Mouse (Mus musculus) layer of hippocampus, adult 9-11 months (tissue): Measurements from ENCODE around the gene Ccnk.

Source experiments
- DNase-seq: peaks from one replicate; pipeline ENCODE4 v3.0.0; 2022

The Ccnk gene

DNA sequence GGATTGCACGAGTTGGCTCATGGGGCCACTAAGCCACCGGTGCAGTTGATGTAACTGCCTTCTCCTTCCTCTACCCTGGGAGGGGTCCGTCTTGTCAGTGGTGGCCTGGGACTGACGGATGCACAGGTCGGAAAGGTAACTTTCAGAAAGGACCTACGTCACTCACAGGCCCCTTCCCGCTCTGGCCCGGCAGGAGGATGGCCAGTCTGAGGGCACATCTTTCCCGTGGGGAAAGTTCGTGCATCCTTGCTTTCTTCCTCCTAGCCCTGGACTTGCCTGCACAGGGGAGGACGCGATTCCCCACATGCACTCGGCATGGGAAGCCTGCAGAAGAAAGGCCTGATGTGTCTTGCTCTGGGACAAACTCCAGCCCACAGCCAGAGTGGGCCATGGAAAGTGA lies 46.8 kb downstream of the Ccnk start:
- no peak for DNase-seq

DNA sequence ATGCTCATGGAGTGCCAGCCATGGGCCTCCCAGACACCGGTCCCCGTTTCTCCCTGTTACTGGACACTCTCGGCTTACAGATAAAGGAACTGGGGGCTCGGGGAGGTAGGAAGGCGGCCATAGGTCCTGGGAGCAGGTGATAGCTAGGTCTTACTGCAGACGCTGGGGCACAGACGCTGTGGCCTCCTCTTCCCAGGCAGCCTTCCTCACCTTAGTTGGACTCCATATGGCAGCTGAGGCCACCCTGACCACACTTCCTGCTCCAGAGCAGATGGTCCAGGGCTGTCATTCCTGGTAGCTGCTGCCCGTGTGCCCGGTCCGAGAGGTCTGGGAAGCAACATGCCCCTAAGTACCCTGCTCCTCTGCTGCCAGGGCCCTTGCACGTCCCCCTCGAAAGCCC lies 47.6 kb downstream of the Ccnk start:
- no peak for DNase-seq

DNA sequence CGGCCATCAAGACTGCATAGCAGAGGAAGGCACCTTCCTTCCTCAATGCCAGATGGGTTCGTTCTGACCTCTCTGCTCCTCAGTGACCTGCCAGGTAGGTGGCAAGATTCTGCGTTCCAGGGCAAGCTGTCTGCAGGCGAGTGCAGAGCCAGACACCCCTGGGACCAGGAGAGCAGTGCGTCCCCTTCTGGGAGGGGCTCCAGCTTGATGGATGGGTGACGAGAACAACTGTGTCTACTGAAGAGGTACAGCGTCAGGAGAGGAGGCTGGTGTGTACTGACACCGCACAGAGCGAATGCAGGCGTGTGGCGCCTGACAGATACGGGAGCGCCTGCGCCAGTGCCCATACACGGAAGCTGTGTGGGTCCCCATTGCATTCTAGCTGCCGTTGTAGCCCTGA lies 48.1 kb downstream of the Ccnk start:
- DNase-seq = no peak

DNA sequence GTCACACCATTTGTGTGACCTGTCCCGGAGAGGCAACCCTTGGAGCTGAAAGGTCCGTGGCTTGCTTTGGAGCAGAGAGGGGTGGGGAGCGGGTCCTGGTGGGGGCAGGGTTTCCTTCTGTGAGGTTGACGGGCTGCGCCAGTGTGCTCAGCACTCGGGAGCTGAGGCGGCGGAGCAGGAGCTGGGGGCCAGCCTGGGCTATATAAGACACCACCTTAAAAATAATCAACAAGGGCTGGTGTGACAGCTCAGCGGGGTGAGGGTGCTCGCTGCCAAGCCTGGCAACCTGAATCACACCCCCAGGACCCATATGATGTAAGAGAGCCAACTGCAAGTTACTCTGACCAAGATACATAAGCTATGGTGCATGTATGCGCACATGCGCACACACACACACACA lies 50.7 kb downstream of the Ccnk start:
- no peak for DNase-seq

DNA sequence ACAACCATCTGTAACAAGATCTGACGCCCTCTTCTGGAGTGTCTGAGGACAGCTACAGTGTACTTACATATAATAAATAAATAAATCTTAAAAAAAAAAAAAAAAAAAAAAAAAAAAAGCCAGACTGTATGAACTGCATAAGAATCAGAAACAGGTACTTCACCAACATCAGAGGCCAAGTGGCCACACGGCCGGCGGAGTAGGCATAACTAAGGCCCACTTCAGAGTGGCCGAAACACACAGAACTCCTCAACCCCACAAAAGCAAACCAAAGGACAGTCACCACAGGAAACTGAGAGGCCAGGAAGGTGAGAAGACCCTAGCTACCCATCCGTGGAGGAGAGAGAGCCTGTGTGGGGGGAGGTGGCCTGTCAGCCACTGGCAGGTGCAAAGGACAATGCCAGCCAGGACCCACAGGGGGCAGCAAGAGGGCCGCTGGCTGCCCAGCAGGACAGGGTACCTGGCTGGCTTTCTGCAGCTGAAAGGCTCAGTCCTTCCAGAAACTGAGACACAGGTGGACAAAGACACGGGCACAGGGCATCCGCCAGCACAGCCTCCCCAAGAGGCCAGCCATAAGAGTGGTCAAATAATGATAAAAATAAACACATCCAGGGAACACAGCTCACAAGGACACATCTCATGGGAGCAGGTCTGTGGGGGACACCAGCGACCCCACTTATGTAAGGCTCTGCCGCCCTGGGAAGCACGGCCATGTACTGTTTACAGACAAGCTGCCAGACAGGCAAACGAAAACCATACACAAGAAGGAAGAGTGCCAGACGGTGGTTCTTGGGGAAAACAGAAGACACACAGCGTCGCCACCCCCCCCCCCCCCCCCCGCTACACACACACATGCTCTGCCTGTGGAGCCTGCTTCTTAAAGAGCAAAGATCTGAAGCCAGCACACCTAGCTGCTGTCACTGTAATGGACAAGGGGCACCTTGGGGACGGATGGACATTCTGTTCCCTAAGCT lies 51.7 kb downstream of the Ccnk start:
- no peak for DNase-seq

DNA sequence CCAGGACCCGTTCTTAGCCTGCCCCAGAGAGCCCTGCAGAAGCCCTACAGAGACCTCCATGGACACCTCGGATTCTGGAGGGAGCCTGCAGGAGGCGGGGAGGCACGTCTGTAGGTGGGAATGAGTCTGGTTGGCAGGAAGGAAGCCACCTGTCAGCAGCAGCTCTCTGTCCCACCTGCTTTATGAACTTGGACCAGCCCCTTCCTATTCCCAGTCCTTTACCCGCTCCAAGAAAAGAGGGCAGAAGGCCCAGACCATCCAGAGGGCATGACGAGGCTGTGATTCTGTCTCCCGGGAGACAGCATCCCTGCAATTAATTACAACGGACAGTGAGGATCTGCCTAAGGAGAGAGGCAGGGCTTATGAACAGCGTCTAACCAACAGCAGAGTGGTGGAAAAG lies 52.5 kb downstream of the Ccnk start:
- no peak for DNase-seq

DNA sequence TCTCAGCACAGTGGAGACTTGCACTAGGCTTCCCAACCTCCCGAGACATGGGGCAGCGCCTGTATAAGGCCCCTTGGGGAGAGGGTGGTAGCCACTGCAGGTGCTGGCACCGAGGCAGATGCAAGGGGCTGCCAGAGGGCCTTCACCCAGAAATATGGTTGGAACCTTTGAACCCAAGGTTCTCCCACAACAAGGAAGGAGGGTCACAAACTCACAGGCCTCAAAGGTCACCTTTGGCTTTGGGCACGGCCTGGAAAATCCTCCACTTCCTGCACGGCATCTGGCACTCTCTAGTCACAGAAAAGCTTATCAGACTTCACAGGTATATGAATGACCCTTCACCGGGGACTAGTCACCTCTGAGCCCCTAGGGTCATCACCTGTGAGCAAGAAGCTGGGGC lies 54.4 kb downstream of the Ccnk start:
- DNase-seq = no peak

DNA sequence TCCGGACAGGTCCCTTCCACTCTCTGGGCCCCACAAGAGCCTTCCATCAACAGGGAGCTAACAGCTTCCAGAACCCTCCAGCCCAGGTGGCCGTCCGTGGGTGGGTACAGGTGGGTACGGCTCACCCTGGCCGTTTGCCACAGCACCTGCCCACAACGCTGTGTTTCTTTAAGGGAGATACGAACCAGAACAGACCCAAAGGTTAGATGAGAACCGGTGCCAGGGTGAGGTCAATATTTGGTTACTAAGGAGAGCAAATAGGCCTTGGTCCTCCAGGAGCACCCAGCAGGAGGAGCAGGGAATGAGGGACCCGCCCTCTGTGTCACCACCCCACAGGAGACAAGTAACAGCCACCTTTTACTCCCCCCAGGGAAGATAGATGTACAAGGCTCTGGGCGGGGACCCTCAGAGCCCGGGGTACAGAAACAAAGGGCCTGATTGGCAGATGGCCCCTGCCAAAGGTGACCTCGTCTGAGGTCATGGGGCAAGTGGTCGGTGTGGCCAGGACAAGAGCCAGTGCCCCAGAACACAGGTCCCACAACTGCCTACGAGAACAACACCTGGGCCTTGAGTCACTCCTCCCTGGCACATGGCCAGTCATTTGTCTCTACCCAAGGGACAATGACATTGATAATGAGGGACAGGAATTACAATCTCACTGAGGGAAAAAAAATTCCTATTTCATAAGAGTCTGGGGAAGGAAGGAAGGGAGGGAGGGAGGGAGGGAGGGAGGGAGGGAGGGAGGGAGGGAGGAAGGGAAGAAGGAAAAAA lies 55.6 kb downstream of the Ccnk start:
- DNase-seq = no peak

DNA sequence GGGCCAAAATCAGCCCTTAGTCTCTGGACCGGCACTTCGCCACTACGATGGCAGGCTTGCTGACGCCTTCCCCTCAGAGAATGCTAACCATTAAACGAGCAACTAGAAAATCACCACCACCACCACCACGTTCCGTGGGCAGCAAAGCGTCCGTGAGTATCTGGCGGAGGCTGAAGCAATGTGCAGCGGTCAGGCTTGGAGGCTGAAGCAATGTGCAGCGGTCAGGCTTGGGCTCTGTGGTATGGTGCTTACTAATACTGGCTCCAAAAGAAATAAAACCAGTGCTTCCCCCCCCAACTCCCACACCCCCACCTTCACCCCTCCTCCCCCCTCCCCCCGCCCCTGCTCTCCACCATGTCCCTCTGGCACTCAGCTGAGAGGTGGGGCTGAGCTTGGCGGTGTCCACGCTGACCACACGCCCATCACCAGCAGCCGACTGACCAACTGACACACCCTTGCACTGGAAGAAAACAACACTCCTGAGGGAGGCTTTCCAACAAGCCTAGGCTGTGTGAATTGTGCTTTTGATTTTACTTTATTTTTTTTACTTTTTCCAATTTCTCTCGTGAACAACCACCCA lies 56.7 kb downstream of the Ccnk start:
- no peak for DNase-seq

DNA sequence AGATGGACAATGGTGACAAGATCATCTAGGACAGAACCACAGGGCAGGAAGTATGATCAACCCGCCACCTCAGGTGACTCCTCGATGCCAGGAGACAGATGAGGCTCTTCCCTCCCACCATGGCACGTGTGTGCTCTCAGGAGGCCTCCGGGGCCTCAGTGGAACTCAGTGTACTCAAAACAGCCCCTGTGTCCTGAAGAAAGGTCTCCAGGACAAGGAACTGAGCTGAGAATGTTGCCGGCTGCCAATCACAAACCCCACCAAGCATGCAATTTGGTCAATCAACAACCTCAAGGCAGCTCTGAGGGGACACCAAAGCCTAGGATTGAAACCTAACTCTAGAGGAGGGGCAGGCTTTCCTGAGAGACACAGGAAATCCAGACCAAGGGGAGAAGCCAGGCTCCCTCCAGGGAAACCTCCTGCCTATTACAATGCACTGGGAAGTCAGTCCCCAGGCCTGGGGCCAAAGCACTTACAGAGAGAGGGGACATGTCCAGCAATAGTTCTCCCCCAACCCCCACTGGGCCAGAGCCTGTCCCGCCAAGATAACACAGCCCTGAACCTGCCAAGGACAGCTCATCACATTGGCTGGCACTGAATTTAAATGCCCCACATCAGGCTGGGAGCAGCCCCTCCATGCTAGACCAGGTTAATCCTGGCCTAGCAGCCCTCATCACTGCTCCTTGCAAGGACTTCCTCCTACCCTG lies 58.1 kb downstream of the Ccnk start:
- no peak for DNase-seq

DNA sequence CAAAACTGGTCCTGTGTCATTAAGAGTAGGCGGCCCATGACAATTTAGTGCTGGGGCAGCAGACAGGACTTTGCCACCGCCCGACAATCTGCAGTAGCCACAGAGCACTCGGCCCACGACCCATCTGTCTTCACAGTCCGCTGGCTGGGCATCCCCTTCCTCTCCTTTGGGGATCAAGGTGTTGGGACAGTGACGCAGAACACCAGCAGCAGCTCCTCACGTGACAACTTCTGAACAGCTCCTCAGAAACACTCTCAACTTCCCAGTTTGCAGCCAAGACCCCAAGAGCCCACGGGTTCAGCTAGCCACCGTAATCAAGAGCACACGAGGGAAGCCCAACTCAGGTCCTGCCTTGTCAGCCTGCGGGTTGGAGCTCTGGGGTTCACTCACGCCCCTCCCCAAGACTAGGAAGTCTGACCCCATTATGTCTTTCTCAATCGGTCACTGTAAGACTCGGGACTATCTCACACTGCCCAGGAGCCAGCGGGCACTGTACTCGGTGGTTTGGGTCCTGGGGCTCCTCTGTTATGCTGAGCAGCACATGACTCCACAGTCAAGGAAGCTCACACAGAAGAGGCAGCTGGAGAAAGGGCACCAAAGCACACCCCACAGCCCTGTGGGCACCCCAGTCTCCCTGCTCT lies 59.1 kb downstream of the Ccnk start:
- no peak for DNase-seq

DNA sequence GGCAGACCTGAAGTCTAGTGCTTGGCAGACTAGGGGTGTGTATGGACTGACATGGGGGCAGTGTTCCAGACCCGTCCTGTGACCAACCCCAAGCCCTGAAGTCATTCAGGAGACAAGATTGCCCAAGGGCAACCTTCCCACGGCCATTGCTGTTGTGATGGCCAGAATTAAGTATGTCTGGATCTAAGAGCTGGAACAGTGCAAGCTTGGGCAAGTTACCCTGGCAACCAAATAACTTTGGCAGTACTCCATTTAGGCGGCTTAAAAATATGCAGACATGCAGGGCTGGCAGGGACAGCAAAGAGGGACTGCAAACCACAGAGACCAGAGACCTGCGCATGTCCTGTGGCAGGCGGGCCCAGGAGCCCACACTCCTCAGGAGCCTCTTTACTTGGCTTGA lies 60.1 kb downstream of the Ccnk start:
- peak; percentile 74 for DNase-seq

DNA sequence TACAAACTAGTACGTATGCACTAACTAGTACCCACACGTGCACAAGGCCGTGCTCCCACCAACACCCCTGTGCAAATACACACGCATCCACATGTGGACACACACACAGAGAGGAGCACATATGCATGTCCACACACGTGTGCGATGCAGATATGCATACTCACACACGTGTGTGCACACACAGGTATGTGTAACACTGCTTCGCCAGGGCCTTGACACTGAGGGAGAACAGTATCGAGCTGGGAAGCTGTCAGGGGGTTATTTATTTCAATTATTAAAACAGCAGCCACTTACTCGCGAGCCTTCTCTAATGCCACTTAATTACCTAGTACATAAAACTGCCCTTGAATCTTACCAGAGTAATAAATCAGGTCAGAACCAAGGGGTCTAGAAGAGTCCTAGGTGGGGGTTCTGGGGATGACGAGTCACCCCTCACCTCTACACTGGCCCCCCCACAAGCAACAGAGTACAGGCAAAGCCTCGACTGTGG lies 61.1 kb downstream of the Ccnk start:
- no peak for DNase-seq

DNA sequence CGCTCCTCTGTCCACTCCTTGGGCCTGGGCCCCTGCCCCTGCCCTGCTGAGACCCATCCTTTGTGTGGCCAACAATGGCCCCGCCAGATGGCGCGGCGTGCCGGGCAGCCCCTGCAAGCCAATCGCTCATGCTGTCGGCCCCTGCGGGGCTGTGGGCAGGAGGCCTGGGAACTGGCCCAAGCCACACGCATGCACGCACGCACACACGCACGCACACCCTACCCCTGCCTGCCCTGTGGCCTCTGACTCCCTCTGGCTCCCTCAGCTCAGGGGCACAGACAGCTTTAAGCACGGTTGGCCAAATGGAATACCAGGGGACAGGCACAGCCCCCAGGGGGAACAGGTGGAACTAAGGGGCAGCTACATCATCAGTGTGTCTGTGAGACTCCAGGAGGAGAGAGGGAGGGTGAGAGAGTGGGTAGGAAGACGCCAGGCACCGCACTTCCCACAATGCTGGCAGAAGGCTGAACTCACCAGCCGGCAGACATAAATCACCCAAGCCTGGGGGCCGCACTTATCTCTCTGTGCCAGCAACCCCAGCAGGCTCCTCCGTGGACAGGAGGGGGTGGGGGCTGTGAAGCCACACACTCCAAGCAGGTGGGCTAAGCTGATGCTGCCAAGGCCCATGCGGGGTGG lies 61.7 kb downstream of the Ccnk start:
- peak; percentile 65 for DNase-seq

DNA sequence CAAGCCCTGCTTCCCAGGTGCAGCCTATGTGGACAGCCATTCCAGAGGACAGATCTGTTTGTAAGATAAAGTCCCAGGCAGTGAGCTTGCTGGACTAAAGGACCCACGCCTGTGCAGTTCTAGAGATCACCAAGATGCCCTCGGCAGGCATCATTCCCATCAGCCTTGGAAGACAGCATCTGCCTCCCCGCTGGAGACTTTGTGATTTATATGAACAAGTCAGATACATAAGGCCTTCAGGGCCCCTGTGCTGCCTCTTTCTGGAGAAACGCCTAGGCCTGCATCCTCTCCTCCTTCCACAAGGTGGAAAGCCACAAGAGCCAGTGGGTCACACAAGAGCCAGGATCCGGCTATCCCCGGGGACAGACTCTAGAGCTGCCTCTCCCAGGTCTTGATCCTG lies 62.2 kb downstream of the Ccnk start:
- DNase-seq = no peak

DNA sequence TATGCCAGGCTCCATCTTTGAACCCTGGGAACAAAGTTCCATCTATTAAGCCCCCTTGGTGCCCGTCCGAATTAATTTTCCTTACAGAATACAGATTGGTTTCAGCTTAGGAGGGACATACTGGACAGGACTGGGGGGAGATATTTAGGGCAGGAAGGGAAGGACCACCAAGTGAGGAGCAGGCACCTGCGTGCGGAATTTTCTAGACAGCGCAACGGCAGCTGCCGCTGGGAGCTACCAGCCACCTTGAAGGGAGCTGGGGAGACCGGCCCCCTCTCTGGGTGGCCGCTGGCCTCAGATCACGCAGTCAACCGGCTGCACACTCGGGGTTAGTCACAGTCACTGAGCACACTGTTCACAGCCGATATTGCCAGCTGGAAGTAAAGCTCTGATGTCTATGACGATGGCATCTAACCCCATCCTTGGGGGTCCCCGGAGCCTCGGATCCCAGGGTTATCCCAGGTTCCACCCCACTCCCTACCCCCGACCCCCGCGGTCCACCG lies 62.9 kb downstream of the Ccnk start:
- DNase-seq = no peak

DNA sequence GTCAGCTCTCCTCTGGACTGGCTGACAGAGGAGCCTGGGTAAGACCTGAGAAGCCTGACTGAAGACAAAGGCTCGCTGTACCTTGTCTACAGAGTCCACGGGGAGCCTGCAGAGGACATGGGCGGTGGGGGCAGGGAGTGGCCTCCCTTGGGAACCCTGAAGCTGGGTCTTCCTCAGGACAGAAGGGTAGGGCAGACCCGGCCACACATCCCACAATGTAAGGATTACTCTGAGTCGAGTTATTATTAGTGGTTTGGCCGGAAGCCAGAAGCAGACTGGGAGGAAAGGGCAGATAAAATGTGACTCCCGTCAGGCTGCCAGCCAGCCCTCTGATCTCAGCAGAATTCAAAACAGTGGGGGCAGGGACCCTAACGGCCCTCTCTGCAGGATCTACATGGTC lies 65.4 kb downstream of the Ccnk start:
- no peak for DNase-seq

DNA sequence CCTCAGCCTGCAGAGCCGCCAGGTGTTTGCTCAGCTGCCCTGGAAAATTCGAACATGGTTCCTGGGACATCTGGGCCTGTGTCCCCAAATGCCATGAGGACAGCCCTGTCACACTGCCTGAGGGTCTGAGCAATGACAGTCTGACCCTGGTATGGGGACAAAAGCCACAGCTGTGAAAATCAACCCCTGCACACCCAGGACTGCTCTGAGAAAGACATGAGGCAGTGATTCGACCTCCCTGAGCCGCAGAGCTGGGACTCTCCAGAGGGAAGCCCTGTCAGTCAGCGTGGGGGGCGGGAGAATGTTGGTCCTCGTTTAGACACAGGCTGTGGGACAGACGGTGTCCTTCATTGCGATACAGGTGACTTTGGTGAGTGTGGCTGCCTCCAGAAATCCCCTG lies 66.2 kb downstream of the Ccnk start:
- no peak for DNase-seq

DNA sequence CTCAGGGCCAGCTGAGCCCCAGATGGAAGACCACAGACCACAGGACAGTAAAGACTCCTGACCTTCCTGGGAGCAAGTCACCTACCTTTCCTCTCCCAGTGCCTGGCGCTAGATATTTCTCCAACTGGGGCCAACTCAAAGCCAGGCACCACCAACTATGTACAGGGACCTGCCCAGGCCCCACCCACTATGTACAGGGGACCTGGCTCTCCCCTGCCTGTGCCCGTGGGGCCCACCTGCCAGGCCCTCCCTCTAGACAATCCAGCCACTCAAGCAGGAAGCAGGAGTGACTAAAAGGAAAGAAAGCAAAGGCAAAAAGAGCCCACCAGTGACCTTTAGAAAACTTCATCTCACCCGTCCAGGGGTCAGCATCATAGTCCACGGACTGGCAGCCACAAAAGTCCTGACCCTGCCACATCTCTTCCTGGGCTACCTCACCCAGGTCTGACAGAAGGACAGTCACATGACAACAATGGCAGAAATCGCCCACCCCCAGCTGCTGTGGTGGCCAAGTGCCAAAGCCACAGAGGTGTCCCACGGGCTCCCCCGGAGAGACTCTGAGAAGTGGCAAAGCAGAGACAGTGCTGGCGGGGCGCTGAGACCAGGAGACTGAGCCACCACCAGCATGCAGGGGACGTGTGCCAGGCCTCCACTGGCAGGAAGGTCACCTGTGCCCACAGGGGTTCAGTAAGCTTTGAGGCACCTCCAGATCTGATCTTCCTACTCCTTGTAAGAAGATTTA lies 67.6 kb downstream of the Ccnk start:
- DNase-seq = no peak

DNA sequence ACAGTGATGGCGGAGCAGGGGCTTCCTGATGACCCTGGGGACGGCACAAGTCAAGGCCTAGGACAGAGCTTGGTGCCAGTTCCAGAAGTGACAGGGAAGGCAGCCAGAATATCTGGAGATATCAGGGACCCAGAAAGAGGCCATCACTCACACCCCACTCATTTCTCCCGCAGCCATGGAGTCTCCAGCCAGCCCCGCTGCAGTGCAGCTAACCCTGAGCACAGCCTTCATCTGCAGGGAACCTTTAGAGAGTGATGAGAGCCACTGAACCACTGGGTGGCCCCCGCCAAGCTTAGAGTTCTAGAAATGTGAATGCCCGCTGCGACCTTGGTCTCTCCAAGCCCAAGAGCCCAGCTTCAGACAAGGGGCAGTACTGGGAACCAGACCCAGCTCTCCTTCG lies 69.6 kb downstream of the Ccnk start:
- DNase-seq = no peak

DNA sequence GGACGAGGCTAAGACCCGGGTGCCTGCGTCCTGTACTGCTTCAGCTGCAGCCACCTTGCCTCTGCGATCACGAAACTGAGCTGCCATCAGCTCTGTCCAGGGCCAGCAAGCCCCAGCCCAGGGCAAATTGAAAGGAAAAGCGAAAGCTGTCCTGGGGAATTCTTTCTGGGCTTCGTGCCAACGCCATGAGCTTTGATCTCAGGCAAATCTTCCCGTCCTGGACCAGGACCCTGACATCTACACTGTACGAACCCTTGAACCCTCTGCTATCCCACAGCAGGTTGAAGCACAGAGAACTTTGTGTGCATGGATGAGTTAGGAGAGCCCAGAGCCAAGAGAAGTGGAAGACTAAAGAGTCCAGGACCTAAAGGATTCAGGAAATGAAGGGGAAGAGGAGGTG lies 70.1 kb downstream of the Ccnk start:
- no peak for DNase-seq
